Mouse (Mus musculus) CH12.LX (cell line): ENCODE measurements around the gene Atp5d. TPM values are rescaled to one million over a fixed set of nuclear protein-coding genes. Genes with fewer than 3 reads are reported as not detected.

Experiments used
- DNase-seq: peaks from one replicate; pipeline ENCODE4 v3.0.0-alpha.2; 2013; ENCODE audit errors: extremely low read depth
- H3K27ac ChIP-seq: 2 replicates; pipeline ENCODE4 v1.5.1; 2012; ENCODE audit warnings: low read depth, mild to moderate bottlenecking, control low read depth, moderate library complexity; ENCODE audit not compliant: insufficient read depth
- H3K27me3 ChIP-seq: replicated peaks from 2 replicates; pipeline ENCODE3; 2012; ENCODE audit warnings: inconsistent platforms
- H3K36me3 ChIP-seq, 2 experiments: replicated peaks in 1 of 2; 2 replicates each; pipeline versions ENCODE3 to v1.6.1; 2012; ENCODE audit warnings: inconsistent platforms in 1 of 2, low read length in 1 of 2, mild to moderate bottlenecking in 1 of 2, mixed read lengths in 1 of 2, moderate library complexity in 1 of 2; ENCODE audit not compliant: control insufficient read depth in 1 of 2, insufficient read depth in 1 of 2
- H3K4me1 ChIP-seq, 2 experiments: 2 replicates each; pipeline ENCODE4 v1.6.1; 2012; ENCODE audit warnings: inconsistent platforms in 1 of 2, moderate library complexity in 1 of 2; ENCODE audit not compliant: insufficient read depth in 2 of 2, control insufficient read depth in 1 of 2
- H3K4me2 ChIP-seq: 2 replicates; pipeline ENCODE4 v1.6.1; 2012; ENCODE audit warnings: low read depth, mild to moderate bottlenecking, control low read depth; ENCODE audit not compliant: poor library complexity, insufficient read depth, severe bottlenecking
- H3K4me3 ChIP-seq, 3 experiments: fragments of 150-350 bp in 1 of 3; sonication (generic) in 1 of 3; replicated peaks in 1 of 3; 2 replicates each; pipeline versions ENCODE3 to v1.5.1; 2011 to 2012; ENCODE audit warnings: low read depth in 2 of 3, low read length in 2 of 3, mild to moderate bottlenecking in 2 of 3, moderate library complexity in 2 of 3, control low read depth in 1 of 3, improper control_type of control experiment in 1 of 3, inconsistent platforms in 1 of 3, mixed read lengths in 1 of 3; ENCODE audit not compliant: poor library complexity in 1 of 3
- H3K79me2 ChIP-seq: replicated peaks from 2 replicates; pipeline ENCODE4 v1.6.1; 2012; ENCODE audit warnings: mild to moderate bottlenecking, moderate library complexity; ENCODE audit not compliant: control insufficient read depth, poor library complexity, insufficient read depth, severe bottlenecking; ENCODE audit errors: extremely low read depth
- H3K9ac ChIP-seq: 2 replicates; pipeline ENCODE4 v1.6.1; 2012; ENCODE audit warnings: low read depth, mild to moderate bottlenecking, control low read depth, moderate library complexity; ENCODE audit not compliant: insufficient read depth
- H3K9me3 ChIP-seq: replicated peaks from 2 replicates; pipeline ENCODE3; 2012; ENCODE audit warnings: low read length, inconsistent platforms, mixed read lengths
- GABPA ChIP-seq: IDR thresholded peaks from 2 replicates; pipeline ENCODE4 v1.6.1; 2012; ENCODE audit warnings: low read depth, low read length, improper control_type of control experiment, inconsistent platforms; ENCODE audit not compliant: insufficient replicate concordance
- HCFC1 ChIP-seq: IDR thresholded peaks from 2 replicates; pipeline ENCODE4 v1.6.1; 2012; ENCODE audit warnings: low read depth, mild to moderate bottlenecking, inconsistent platforms, low read length, improper control_type of control experiment
- MAX ChIP-seq: IDR thresholded peaks from 2 replicates; pipeline ENCODE4 v1.6.1; 2011; ENCODE audit warnings: low read length, improper control_type of control experiment
- MAZ ChIP-seq: IDR thresholded peaks from 2 replicates; pipeline ENCODE4 v1.6.1; 2012; ENCODE audit warnings: low read depth, mild to moderate bottlenecking, inconsistent platforms, low read length, improper control_type of control experiment, moderate library complexity
- MXI1 ChIP-seq: IDR thresholded peaks from 2 replicates; pipeline ENCODE4 v1.6.1; 2011; ENCODE audit warnings: mild to moderate bottlenecking, low read depth, low read length, improper control_type of control experiment
- PAX5 ChIP-seq: IDR thresholded peaks from 2 replicates; pipeline ENCODE4 v1.6.1; 2012; ENCODE audit warnings: low read length, inconsistent platforms, mixed read lengths
- POLR2AphosphoS2 ChIP-seq: IDR thresholded peaks from 2 replicates; pipeline ENCODE4 v1.6.1; 2011; ENCODE audit warnings: low read depth, low read length, improper control_type of control experiment
- RCOR1 ChIP-seq: conservative IDR thresholded peaks from 2 replicates; pipeline ENCODE4 v1.6.1; 2012; ENCODE audit warnings: low read depth, mild to moderate bottlenecking, inconsistent platforms, low read length, improper control_type of control experiment
- SIN3A ChIP-seq: IDR thresholded peaks from 2 replicates; pipeline ENCODE4 v1.6.1; 2012; ENCODE audit warnings: low read length, improper control_type of control experiment, inconsistent platforms
- SMC3 ChIP-seq: IDR thresholded peaks from 2 replicates; pipeline ENCODE4 v1.6.1; 2011; ENCODE audit warnings: low read depth, low read length, improper control_type of control experiment
- TCF12 ChIP-seq: IDR thresholded peaks from 2 replicates; pipeline ENCODE4 v1.6.1; 2014; ENCODE audit warnings: low read depth, mild to moderate bottlenecking, inconsistent platforms, low read length, improper control_type of control experiment
- UBTF ChIP-seq: IDR thresholded peaks from 2 replicates; pipeline ENCODE4 v1.6.1; 2012; ENCODE audit warnings: low read depth, mild to moderate bottlenecking, inconsistent platforms, low read length, improper control_type of control experiment, moderate library complexity
- ZC3H11A ChIP-seq: IDR thresholded peaks from 2 replicates; pipeline ENCODE4 v1.6.1; 2012; ENCODE audit warnings: low read depth, mild to moderate bottlenecking, inconsistent platforms, low read length, improper control_type of control experiment
- ZKSCAN1 ChIP-seq: IDR thresholded peaks from 2 replicates; pipeline ENCODE4 v1.6.1; 2012; ENCODE audit warnings: low read depth, inconsistent platforms, low read length, improper control_type of control experiment, borderline replicate concordance
- ZMIZ1 ChIP-seq: IDR thresholded peaks from 2 replicates; pipeline ENCODE4 v1.6.1; 2012; ENCODE audit warnings: low read depth, mild to moderate bottlenecking, inconsistent platforms, low read length, improper control_type of control experiment
- dilution Hi-C: fragments of 300-500 bp; cut with MboI; formaldehyde crosslinking; loops from 2 replicates; pipeline ENCODE4 v1.14.3; 2020; ENCODE audit warnings: low sequenced_read_pairs; ENCODE audit not compliant: extremely low pct_unique_long_range_greater_than_20kb, extremely low pct_ligation_motif_present
- in situ Hi-C: fragments of 300-500 bp; cut with MboI; formaldehyde crosslinking; loops from 3 replicates; pipeline ENCODE4 v1.14.3; 2019; ENCODE audit warnings: low sequenced_read_pairs, low pct_ligation_motif_present, low pct_unique_long_range_greater_than_20kb, mixed read lengths
- polyA plus RNA-seq: library from polyadenylated mRNA; unstranded; fragments of >175 nt; gene quantifications from 2 replicates; pipeline ENCODE4 v1.2.1, GENCODE M21; 2012; ENCODE audit warnings: low read depth; ENCODE audit not compliant: insufficient read length
- total RNA-seq, 2 experiments: library from RNA; depleted of rRNA; stranded (reverse); fragments of 300-350 nt in 1 of 2; fragments of >200 nt in 1 of 2; gene quantifications; 2 replicates each; pipeline ENCODE4 v1.2.3; 2012 to 2014

Gene Atp5d
- total and polyA plus RNA-seq, 3 experiments, result 106 to 352 (median 326) TPM

DNA sequence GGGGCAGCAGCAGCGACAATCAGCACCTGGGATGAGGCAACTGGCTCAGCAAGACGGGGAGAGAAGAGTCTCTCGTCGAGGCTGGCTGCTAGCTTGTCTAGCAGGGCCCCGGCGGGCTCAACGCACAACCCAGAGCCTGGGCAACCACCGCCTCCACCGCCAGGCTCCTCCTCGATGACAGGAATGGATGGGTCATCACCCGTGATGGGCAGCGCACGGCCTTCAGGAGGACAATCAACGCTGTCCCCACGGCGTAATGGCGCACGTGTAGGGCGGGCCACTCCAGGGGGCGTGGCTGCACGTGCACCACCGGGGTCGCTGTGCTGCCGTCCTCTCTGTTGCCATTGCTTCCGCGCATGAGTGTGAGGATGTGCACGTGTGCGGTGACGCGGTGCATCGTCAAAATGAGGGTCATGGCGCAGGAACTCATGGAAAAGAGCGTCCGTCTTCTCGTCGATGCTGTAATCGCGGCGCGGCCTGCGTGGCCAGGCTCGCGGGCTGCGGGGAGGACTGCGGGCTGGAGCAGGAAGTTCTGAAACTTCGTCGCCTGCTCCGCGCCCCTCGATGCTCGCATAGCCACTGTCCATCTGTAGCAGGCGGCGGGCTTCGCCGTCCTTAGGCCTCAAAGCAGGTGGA is 7.0 kb upstream of the Atp5d start:
- in situ Hi-C loops, result no loop called here
- dilution Hi-C loops, result no loop called here
- no peak overlapping the region for H3K4me2 ChIP-seq
- no peaks in the 10 kb centered on the region for H3K9me3 ChIP-seq
- peaks cover 63 to 77% of the 10 kb centered on the region in 2 experiments for H3K36me3 ChIP-seq
- peaks cover 6 to 9% of the 10 kb centered on the region in 2 experiments; a peak in 3 of 4 replicates for H3K4me1 ChIP-seq
- no peak for TF ChIP-seq POLR2AphosphoS2
- no peak for TF ChIP-seq ZKSCAN1
- TF ChIP-seq HCFC1, result no peak
- no peak for TF ChIP-seq SIN3A
- no peak for TF ChIP-seq PAX5
- TF ChIP-seq GABPA, result no peak
- TF ChIP-seq RCOR1, result no peak
- no peak for TF ChIP-seq SMC3
- TF ChIP-seq MAX, result no peak
- no peak for TF ChIP-seq TCF12
- TF ChIP-seq MAZ, result no peak
- no peak for TF ChIP-seq ZMIZ1
- H3K27ac ChIP-seq, result no peak overlapping the region
- no peak for DNase-seq
- no peaks in the 10 kb centered on the region for H3K27me3 ChIP-seq
- H3K79me2 ChIP-seq, result no peaks in the 10 kb centered on the region
- H3K9ac ChIP-seq, result no peak overlapping the region
- H3K4me3 ChIP-seq, result peak overlapping the region in 1 of 3 experiments; percentile 0

DNA sequence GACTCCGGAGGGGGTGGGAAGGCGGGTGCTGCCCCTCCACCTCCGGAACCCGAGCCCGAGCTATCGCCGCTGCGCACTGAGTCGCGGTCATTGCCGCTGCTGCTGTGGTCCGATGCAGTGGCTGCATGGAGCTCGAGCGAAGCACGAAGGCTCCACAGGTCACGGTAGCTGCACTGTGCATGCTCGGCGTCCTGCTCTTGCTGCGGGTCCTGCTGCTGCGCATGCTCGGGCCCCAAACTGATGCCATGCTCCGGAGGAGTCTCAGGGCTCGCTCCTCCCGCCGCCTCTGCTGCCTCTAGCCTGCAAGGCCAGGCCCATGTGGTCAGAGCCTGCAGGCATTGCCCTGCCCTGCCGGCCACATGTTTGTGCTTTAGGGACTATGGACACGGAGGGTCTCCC is 6.5 kb upstream of the Atp5d start:
- dilution Hi-C loops, result no loop called here
- H3K4me2 ChIP-seq, result no peak overlapping the region
- no peak overlapping the region for H3K4me3 ChIP-seq
- no peak for TF ChIP-seq UBTF
- TF ChIP-seq ZC3H11A, result no peak
- TF ChIP-seq MXI1, result no peak
- no peak for DNase-seq
- peaks cover 6 to 9% of the 10 kb centered on the region in 2 experiments for H3K4me1 ChIP-seq
- no peaks in the 10 kb centered on the region for H3K27me3 ChIP-seq
- H3K9ac ChIP-seq, result no peak overlapping the region
- H3K79me2 ChIP-seq, result no peaks in the 10 kb centered on the region
- H3K27ac ChIP-seq, result no peak overlapping the region
- in situ Hi-C loops, result no loop called here
- H3K36me3 ChIP-seq, result peaks cover 59 to 72% of the 10 kb centered on the region in 2 experiments
- no peaks in the 10 kb centered on the region for H3K9me3 ChIP-seq
